Mouse (Mus musculus) thymus, adult 2 months (tissue): ENCODE results near the gene Bcor.

Experiments
- CTCF ChIP-seq: fragments of 200-500 bp; IDR thresholded peaks from 2 replicates; pipeline ENCODE4 v1.5.1; 2012; ENCODE audit warnings: mild to moderate bottlenecking, control low read depth, low read length, moderate library complexity, borderline replicate concordance; ENCODE audit not compliant: control insufficient read depth, poor library complexity, insufficient read depth; ENCODE audit errors: extremely low read depth
- POLR2A ChIP-seq: fragments of 200-500 bp; IDR thresholded peaks from 2 replicates; pipeline ENCODE4 v1.6.1; 2012; ENCODE audit warnings: mild to moderate bottlenecking, low read length, control low read depth, moderate library complexity; ENCODE audit not compliant: control insufficient read depth, poor library complexity, insufficient read depth; ENCODE audit errors: extremely low read depth

- TF ChIP-seq CTCF, result no peak
- TF ChIP-seq POLR2A, result no peak
These were observed 63.2 kb downstream of the Bcor start for GRCm38 (mm10) chrX:12096783-12097526.
